Mouse (Mus musculus) liver, embryonic 15.5 days (tissue): Measurements from ENCODE around the gene Mrps2. TPM values are rescaled to one million over a fixed set of nuclear protein-coding genes. Genes with fewer than 3 reads are reported as not detected.
A peak's percentile ranks its signal among the peaks of the same experiment; 100 is the strongest.
"Not testable (repeated sequence)": the region's sequence is repeated elsewhere in the genome, so short reads cannot be mapped to it uniquely, and the experiment has no call there.

Experiments
- ATAC-seq: fragments of 200-750 bp; cut with Nextera tagmentation; 2 replicates; pipeline ENCODE4 v1.8.0; 2017; ENCODE audit warnings: moderate number of reproducible peaks, mild to moderate bottlenecking, moderate library complexity; ENCODE audit not compliant: insufficient read depth
- H3K27ac ChIP-seq: fragments of 300-500 bp; sonication (generic); replicated peaks from 2 replicates; pipeline ENCODE4 v1.5.1; 2015; ENCODE audit warnings: mild to moderate bottlenecking, inconsistent platforms
- H3K27me3 ChIP-seq: fragments of 300-500 bp; sonication (generic); 2 replicates; pipeline ENCODE4 v1.6.1; 2015; ENCODE audit warnings: mild to moderate bottlenecking, inconsistent platforms
- H3K36me3 ChIP-seq: fragments of 300-500 bp; sonication (generic); replicated peaks from 2 replicates; pipeline ENCODE4 v1.6.1; 2015; ENCODE audit warnings: moderate library complexity, mild to moderate bottlenecking, inconsistent platforms
- H3K4me1 ChIP-seq: fragments of 300-500 bp; sonication (generic); replicated peaks from 2 replicates; pipeline ENCODE4 v1.6.1; 2015; ENCODE audit warnings: inconsistent platforms
- H3K4me2 ChIP-seq: fragments of 300-500 bp; sonication (generic); 2 replicates; pipeline ENCODE4 v1.6.1; 2015; ENCODE audit warnings: moderate library complexity, mild to moderate bottlenecking, inconsistent platforms
- H3K4me3 ChIP-seq: fragments of 300-500 bp; sonication (generic); replicated peaks from 2 replicates; pipeline ENCODE4 v1.5.1; 2015; ENCODE audit warnings: mild to moderate bottlenecking, inconsistent platforms
- H3K9ac ChIP-seq: fragments of 300-500 bp; sonication (generic); 2 replicates; pipeline ENCODE4 v1.6.1; 2015; ENCODE audit warnings: moderate library complexity, mild to moderate bottlenecking, inconsistent platforms
- H3K9me3 ChIP-seq: fragments of 300-500 bp; sonication (generic); replicated peaks from 2 replicates; pipeline ENCODE4 v1.6.1; 2016; ENCODE audit warnings: inconsistent platforms
- WGBS: fragments of 180-500 bp; shearing (Covaris S2); methylation state at CpG from one replicate; pipeline ENCODE4 v1.1.7; 2015; ENCODE audit warnings: mixed read lengths; ENCODE audit not compliant: insufficient replicate concordance; 5-methylcytosine and 5-hydroxymethylcytosine counted together
- polyA plus RNA-seq: library from polyadenylated mRNA; unstranded; fragments of >200 nt; fragmentation: Nextera tagmentation; extraction: Ambion mirVana; gene quantifications from 2 replicates; pipeline ENCODE4 v1.2.1, GENCODE M21; 2015

The Mrps2 gene
- polyA plus RNA-seq, 1 experiment from 2014 or later: 23.5 TPM

- WGBS: 64% methylated on average over 13 of the region's 13 CpGs
- no peaks in the 10 kb centered on the region for H3K9me3 ChIP-seq
- ATAC-seq: no peak
These were observed 36.8 kb downstream of the Mrps2 start for GRCm38 (mm10) chr2:28504676-28505075.

GRCm38 (mm10) chr2:28505795-28506194 is 37.9 kb downstream of the Mrps2 start, which contains the start of gene Gm10134:
TSS of gene Gm10134 (plus strand) at chr2:28506095.
- no peaks in the 10 kb centered on the region for H3K4me1 ChIP-seq

More at GRCm38 (mm10) chr2:28504676-28505075, 36.8 kb downstream of the Mrps2 start:
- no peak overlapping the region for H3K27ac ChIP-seq
- H3K4me3 ChIP-seq: no peak overlapping the region
- no peak overlapping the region for H3K4me2 ChIP-seq
- peaks cover 9% of the 10 kb centered on the region; the same call in 1 of the 2 replicates for H3K27me3 ChIP-seq
- H3K4me1 ChIP-seq: no peaks in the 10 kb centered on the region
- no peak overlapping the region for H3K9ac ChIP-seq
- H3K36me3 ChIP-seq: no peaks in the 10 kb centered on the region

GRCm38 (mm10) chr2:28506291-28506690 is 38.4 kb downstream of the Mrps2 start:
- no peak for ATAC-seq
- no peak overlapping the region for H3K9ac ChIP-seq
- H3K4me1 ChIP-seq: no peaks in the 10 kb centered on the region
- H3K4me2 ChIP-seq: no peak overlapping the region
- no peak overlapping the region for H3K4me3 ChIP-seq
- H3K36me3 ChIP-seq: no peaks in the 10 kb centered on the region
- H3K27me3 ChIP-seq: peaks cover 20% of the 10 kb centered on the region
- H3K27ac ChIP-seq: no peak overlapping the region
- 64% methylated on average over 6 of the region's 6 CpGs for WGBS
- H3K9me3 ChIP-seq: no peaks in the 10 kb centered on the region

More at GRCm38 (mm10) chr2:28505795-28506194, 37.9 kb downstream of the Mrps2 start, which contains the start of gene Gm10134:
- ATAC-seq: no peak
- Histone ChIP-seq H3K9ac (no peak within 1 kb of the TSS), H3K27me3 (peaks cover 15% of the 10 kb centered on the region), H3K4me2 (no peak within 1 kb of the TSS), H3K36me3 (no peaks in the 10 kb centered on the region), H3K9me3 (no peaks in the 10 kb centered on the region), H3K4me3 (no peak within 1 kb of the TSS), H3K27ac (no peak within 1 kb of the TSS)
- 53% methylated on average over 3 of the region's 3 CpGs for WGBS

GRCm38 (mm10) chr2:28511600-28511999 is 43.7 kb downstream of the Mrps2 start:
- 34% methylated on average over 5 of the region's 5 CpGs for whole genome bisulfite sequencing
- peaks cover 49% of the 10 kb centered on the region for H3K27me3 ChIP-seq
- not testable (repeated sequence) for ATAC-seq, H3K4me3 ChIP-seq, H3K9me3 ChIP-seq, H3K27ac ChIP-seq, H3K9ac ChIP-seq, H3K4me2 ChIP-seq, H3K36me3 ChIP-seq
- peaks cover 15% of the 10 kb centered on the region for H3K4me1 ChIP-seq

- WGBS: under 1% methylated on average over 71 of the region's 71 CpGs
- Histone ChIP-seq H3K36me3 (no peaks in the 10 kb centered on the region), H3K4me3 (peak within 1 kb of the TSS; percentile 53), H3K9ac (no peak within 1 kb of the TSS; the same call in 1 of the 2 replicates), H3K27me3 (peaks cover 45% of the 10 kb centered on the region), H3K4me2 (peak within 1 kb of the TSS; percentile 83), H3K27ac (no peak within 1 kb of the TSS), H3K4me1 (peaks cover 15% of the 10 kb centered on the region), H3K9me3 (no peaks in the 10 kb centered on the region)
- ATAC-seq: peak; percentile 40; the same call in 1 of the 2 replicates
These were observed 45.0 kb downstream of the Mrps2 start, which contains the start of gene Ralgds for GRCm38 (mm10) chr2:28512798-28513401. TSS of gene Ralgds (plus strand) at chr2:28513125.

GRCm38 (mm10) chr2:28513431-28514370 is 45.8 kb downstream of the Mrps2 start:
- Histone ChIP-seq H3K4me2 (peak overlapping the region; percentile 83), H3K36me3 (no peaks in the 10 kb centered on the region), H3K4me1 (peaks cover 15% of the 10 kb centered on the region), H3K9me3 (no peaks in the 10 kb centered on the region), H3K4me3 (peak overlapping the region; percentile 53), H3K9ac (no peak overlapping the region; the same call in 1 of the 2 replicates), H3K27ac (no peak overlapping the region), H3K27me3 (peaks cover 45% of the 10 kb centered on the region)
- WGBS: 5% methylated on average over 47 of the region's 47 CpGs
- ATAC-seq: no peak; the same call in 1 of the 2 replicates

- peaks cover 45% of the 10 kb centered on the region for H3K27me3 ChIP-seq
- ATAC-seq: no peak
- no peak overlapping the region for H3K4me3 ChIP-seq
- H3K36me3 ChIP-seq: no peaks in the 10 kb centered on the region
- peak overlapping the region; percentile 83; the same call in 1 of the 2 replicates for H3K4me2 ChIP-seq
- H3K9me3 ChIP-seq: no peaks in the 10 kb centered on the region
- 19% methylated on average over 5 of the region's 5 CpGs for WGBS
- H3K9ac ChIP-seq: no peak overlapping the region
- H3K4me1 ChIP-seq: peaks cover 15% of the 10 kb centered on the region
- no peak overlapping the region for H3K27ac ChIP-seq
These were observed 46.6 kb downstream of the Mrps2 start for GRCm38 (mm10) chr2:28514489-28514888.

- no peak overlapping the region for H3K9ac ChIP-seq
- no peak overlapping the region for H3K27ac ChIP-seq
- no peaks in the 10 kb centered on the region for H3K9me3 ChIP-seq
- peaks cover 15% of the 10 kb centered on the region for H3K4me1 ChIP-seq
- ATAC-seq: no peak; the same call in 1 of the 2 replicates
- WGBS: 26% methylated on average over 5 of the region's 5 CpGs
- H3K36me3 ChIP-seq: no peaks in the 10 kb centered on the region
- H3K27me3 ChIP-seq: peaks cover 24% of the 10 kb centered on the region
- no peak overlapping the region for H3K4me3 ChIP-seq
- H3K4me2 ChIP-seq: no peak overlapping the region
These were observed 49.5 kb downstream of the Mrps2 start for GRCm38 (mm10) chr2:28517206-28517909.

- H3K9me3 ChIP-seq: no peaks in the 10 kb centered on the region
- H3K4me1 ChIP-seq: peaks cover 10% of the 10 kb centered on the region
- no peak overlapping the region for H3K27ac ChIP-seq
- H3K4me3 ChIP-seq: no peak overlapping the region
- no peaks in the 10 kb centered on the region for H3K36me3 ChIP-seq
- ATAC-seq: no peak
- no peak overlapping the region for H3K9ac ChIP-seq
- no peak overlapping the region for H3K4me2 ChIP-seq
- 90% methylated on average over 2 of the region's 2 CpGs for WGBS
- peaks cover 15% of the 10 kb centered on the region for H3K27me3 ChIP-seq
These were observed 50.4 kb downstream of the Mrps2 start for GRCm38 (mm10) chr2:28518231-28518630.

- H3K9ac ChIP-seq: no peak overlapping the region
- no peak for ATAC-seq
These were observed 52.7 kb downstream of the Mrps2 start for GRCm38 (mm10) chr2:28520581-28520980.

More at GRCm38 (mm10) chr2:28520581-28520980, 52.7 kb downstream of the Mrps2 start:
- peaks cover 13% of the 10 kb centered on the region for H3K4me1 ChIP-seq
- no peaks in the 10 kb centered on the region for H3K9me3 ChIP-seq
- H3K27me3 ChIP-seq: no peaks in the 10 kb centered on the region
- H3K4me2 ChIP-seq: no peak overlapping the region
- H3K36me3 ChIP-seq: no peaks in the 10 kb centered on the region
- 51% methylated on average over 5 of the region's 5 CpGs for WGBS
- no peak overlapping the region for H3K27ac ChIP-seq
- no peak overlapping the region for H3K4me3 ChIP-seq
